Comparison of ENCODE assay signal across 26 mouse cellular contexts in the genomic region with DNA sequence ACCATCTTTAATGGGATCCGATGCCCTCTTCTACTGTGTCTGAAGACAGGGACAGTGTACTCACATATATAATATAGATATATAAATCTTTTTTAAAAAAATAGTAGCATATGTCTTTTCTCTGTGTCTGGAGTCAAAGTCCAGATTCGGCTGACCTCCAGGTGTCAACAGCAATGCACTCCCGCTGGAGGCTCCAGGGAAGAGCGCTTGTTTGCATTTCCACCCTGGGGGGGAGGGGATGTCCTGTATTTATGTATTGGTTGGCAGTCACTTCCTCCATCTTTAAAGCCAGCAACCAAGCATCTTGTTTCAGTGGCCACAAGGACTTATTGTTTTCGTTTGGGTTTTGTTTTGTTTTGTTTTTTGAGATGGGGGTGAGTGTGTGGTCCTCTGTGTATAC. TPM values are rescaled to one million over a fixed set of nuclear protein-coding genes. Genes with fewer than 3 reads are reported as not detected.
"Had no signal": no experiment of that assay in that cellular context is flagged by ENCODE, and none has a peak within 500 bp of the region (broad histone marks: within the 10 kb centered on the region; RNA-seq: fewer than 3 reads in every experiment).

No protein-coding gene starts in this region.

- H3K27me3 ChIP-seq: hindbrain, embryonic 12.5 days; intestine, embryonic 15.5 days; kidney, embryonic 15.5 days; limb, embryonic 12.5 days; liver, embryonic 13.5 days had no signal

- DNase-seq: gastrocnemius, adult 2 months; gastrocnemius, postnatal 10 days; gastrocnemius, postnatal 25 days; heart, adult 18-20 months; heart, postnatal 10 days; heart, postnatal 4 days; kidney, adult 18-20 months; kidney, adult 8-10 months; kidney, postnatal 14 days; kidney, postnatal 36 days; layer of hippocampus, adult 9-11 months; layer of hippocampus, postnatal 36 days; liver, embryonic 13.5 days had no signal

- H3K9me3 ChIP-seq: heart, embryonic 10.5 days; heart, embryonic 12.5 days; hindbrain, embryonic 10.5 days; hindbrain, embryonic 12.5 days; intestine, embryonic 15.5 days; kidney, embryonic 15.5 days; limb, embryonic 10.5 days; limb, embryonic 12.5 days; liver, embryonic 13.5 days had no signal

- H3K9ac ChIP-seq: heart, embryonic 12.5 days; hindbrain, embryonic 12.5 days; hindbrain, embryonic 14.5 days; intestine, embryonic 15.5 days; kidney, embryonic 15.5 days; limb, embryonic 12.5 days; liver, embryonic 13.5 days had no signal

- ATAC-seq: hindbrain, embryonic 16.5 days; inflammation-experienced regulatory T-cells, adult 6 months; intestine, embryonic 15.5 days; intestine, postnatal 0 days had no signal

- H3K4me3 ChIP-seq: gastrocnemius, adult 2 months; heart, embryonic 10.5 days; heart, embryonic 12.5 days; hindbrain, embryonic 10.5 days; hindbrain, embryonic 12.5 days; intestine, embryonic 15.5 days; kidney, embryonic 15.5 days; limb, embryonic 10.5 days; limb, embryonic 12.5 days; liver, embryonic 13.5 days had no signal

- H3K27ac ChIP-seq: gastrocnemius, adult 2 months; heart, embryonic 10.5 days; hindbrain, embryonic 10.5 days; hindbrain, embryonic 12.5 days; hindbrain, embryonic 14.5 days; intestine, embryonic 15.5 days; kidney, embryonic 15.5 days; kidney, postnatal 0 days; limb, embryonic 10.5 days; limb, embryonic 12.5 days; liver, embryonic 13.5 days had no signal

- H3K36me3 ChIP-seq: heart, embryonic 10.5 days; heart, embryonic 12.5 days; hindbrain, embryonic 10.5 days; hindbrain, embryonic 12.5 days; intestine, embryonic 15.5 days; kidney, embryonic 15.5 days; limb, embryonic 10.5 days; limb, embryonic 12.5 days; liver, embryonic 13.5 days had no signal

- H3K4me1 ChIP-seq: limb, embryonic 12.5 days had no signal

- H3K4me2 ChIP-seq: heart, embryonic 12.5 days; hindbrain, embryonic 12.5 days; hindbrain, embryonic 14.5 days; intestine, embryonic 15.5 days; kidney, embryonic 15.5 days; limb, embryonic 12.5 days; liver, embryonic 13.5 days had no signal

RNA-seq across cellular contexts. Expression of gene P2rx7, which starts 21.3 kb away (rescaled TPM):
- polyA plus RNA-seq: limb, embryonic 10.5 days had no signal
